Mouse (Mus musculus) limb, embryonic 11.5 days (tissue): Measurements from ENCODE around the gene Olfr229. TPM values are rescaled to one million over a fixed set of nuclear protein-coding genes. Genes with fewer than 3 reads are reported as not detected.
"Not testable (repeated sequence)": the region's sequence is repeated elsewhere in the genome, so short reads cannot be mapped to it uniquely, and the experiment has no call there.

Experiments
- ATAC-seq: fragments of 200-750 bp; cut with Nextera tagmentation; 2 replicates; pipeline ENCODE4 v1.8.0; 2017; ENCODE audit warnings: low read depth; ENCODE audit not compliant: insufficient number of reproducible peaks, low FRiP score, low TSS enrichment
- DNase-seq: peaks from one replicate; pipeline ENCODE4 v3.0.0-alpha.2; 2015; ENCODE audit warnings: low spot score
- H3K27ac ChIP-seq: fragments of 300-500 bp; sonication (generic); replicated peaks from 2 replicates; pipeline ENCODE4 v1.5.1; 2014; ENCODE audit warnings: low read depth, mild to moderate bottlenecking, low read length
- H3K27me3 ChIP-seq: fragments of 300-500 bp; sonication (generic); 2 replicates; pipeline ENCODE4 v1.6.1; 2014; ENCODE audit warnings: mild to moderate bottlenecking, low read length, mixed read lengths; ENCODE audit not compliant: control insufficient read depth, insufficient read depth
- H3K36me3 ChIP-seq: fragments of 300-500 bp; sonication (generic); 2 replicates; pipeline ENCODE4 v1.6.1; 2014; ENCODE audit warnings: mild to moderate bottlenecking, low read length, moderate library complexity, mixed read lengths; ENCODE audit not compliant: control insufficient read depth, insufficient read depth
- H3K4me1 ChIP-seq: fragments of 300-500 bp; sonication (generic); 2 replicates; pipeline ENCODE4 v1.6.1; 2014; ENCODE audit warnings: low read length, mixed read lengths; ENCODE audit not compliant: control insufficient read depth, insufficient read depth
- H3K4me2 ChIP-seq: fragments of 300-500 bp; sonication (generic); 2 replicates; pipeline ENCODE4 v1.6.1; 2014; ENCODE audit warnings: low read depth, mild to moderate bottlenecking, moderate library complexity; ENCODE audit not compliant: severe bottlenecking
- H3K4me3 ChIP-seq: fragments of 300-500 bp; sonication (generic); 2 replicates; pipeline ENCODE4 v1.5.1; 2014; ENCODE audit warnings: low read depth, low read length
- H3K9ac ChIP-seq: fragments of 300-500 bp; sonication (generic); 2 replicates; pipeline ENCODE4 v1.6.1; 2014; ENCODE audit warnings: mild to moderate bottlenecking, low read length
- H3K9me3 ChIP-seq: fragments of 300-500 bp; sonication (generic); 2 replicates; pipeline ENCODE4 v1.6.1; 2016; ENCODE audit warnings: low read length; ENCODE audit not compliant: control insufficient read depth
- WGBS: fragments of 180-500 bp; shearing (Covaris S2); extraction: QIAGEN DNeasy Blood & Tissue Kit; methylation state at CpG from one replicate; pipeline ENCODE4 v1.1.7; 2014; 5-methylcytosine and 5-hydroxymethylcytosine counted together
- polyA plus RNA-seq: library from polyadenylated mRNA; unstranded; fragments of >200 nt; fragmentation: Nextera tagmentation; extraction: Ambion mirVana; gene quantifications from 2 replicates; pipeline ENCODE4 v1.2.1, GENCODE M21; 2014

The Olfr229 gene
- not detected in 2 replicates for polyA plus RNA-seq

- no peak for ATAC-seq
- DNase-seq, result no peak
- Histone ChIP-seq H3K27ac (no peak within 1 kb of the TSS), H3K36me3 (no peaks in the 10 kb centered on the region), H3K4me1 (no peaks in the 10 kb centered on the region), H3K9me3 (no peaks in the 10 kb centered on the region), H3K27me3 (no peaks in the 10 kb centered on the region), H3K4me3 (no peak within 1 kb of the TSS), H3K9ac (no peak within 1 kb of the TSS), H3K4me2 (no peak within 1 kb of the TSS)
- 75% methylated on average over 2 of the region's 2 CpGs for WGBS
Measured at GRCm38 (mm10) chr9:39907036-39907435, at the start of gene Olfr229. Olfr229 (plus strand) TSS chr9:39907336.

GRCm38 (mm10) chr9:39866122-39866521 lies 41.0 kb upstream of the Olfr229 start, which contains the start of gene Olfr972:
Olfr972 (plus strand) TSS chr9:39866422.
- no peak for DNase-seq
- Histone ChIP-seq H3K9ac (no peak within 1 kb of the TSS), H3K4me2 (no peak within 1 kb of the TSS), H3K27me3 (no peaks in the 10 kb centered on the region), H3K36me3 (no peaks in the 10 kb centered on the region), H3K4me1 (no peaks in the 10 kb centered on the region), H3K9me3 (no peaks in the 10 kb centered on the region), H3K27ac (no peak within 1 kb of the TSS), H3K4me3 (no peak within 1 kb of the TSS)
- ATAC-seq, result no peak
- WGBS, result 77% methylated on average over 2 of the region's 2 CpGs

DNA sequence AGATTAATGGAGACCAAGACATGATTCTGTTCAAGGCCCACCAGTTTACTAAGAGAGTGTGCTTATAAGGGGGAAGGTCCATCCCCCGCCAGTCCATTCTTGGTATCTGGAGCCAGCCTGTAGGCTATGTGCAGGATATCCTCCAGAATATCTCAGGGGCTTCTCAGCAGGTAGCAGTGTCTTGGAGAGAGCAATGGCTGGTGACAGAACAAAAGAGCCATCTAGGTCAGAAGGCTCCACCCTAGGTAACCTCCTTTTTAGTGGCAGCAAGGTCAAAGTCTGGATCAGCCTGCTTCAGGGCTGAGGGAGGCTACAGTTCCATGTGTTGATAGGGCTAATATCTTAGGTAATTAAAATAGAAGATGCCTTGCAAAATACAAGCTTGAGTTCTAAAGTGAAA lies 35.1 kb upstream of the Olfr229 start:
- H3K27me3 ChIP-seq, H3K9me3 ChIP-seq, H3K9ac ChIP-seq, H3K27ac ChIP-seq, H3K4me3 ChIP-seq, ATAC-seq, DNase-seq, H3K4me1 ChIP-seq, H3K36me3 ChIP-seq, H3K4me2 ChIP-seq: not testable (repeated sequence)
- whole genome bisulfite sequencing, result 95% methylated on average over 1 of the region's 1 CpGs

- not testable (repeated sequence) for DNase-seq, H3K27me3 ChIP-seq, H3K4me3 ChIP-seq, H3K9ac ChIP-seq, H3K27ac ChIP-seq, H3K36me3 ChIP-seq, H3K4me1 ChIP-seq, H3K4me2 ChIP-seq, H3K9me3 ChIP-seq, ATAC-seq
- no CpG with 5 or more reads among the region's 4 CpGs for WGBS
Measured at GRCm38 (mm10) chr9:39877541-39878396, 29.4 kb upstream of the Olfr229 start.

- Histone ChIP-seq H3K27me3 (no peaks in the 10 kb centered on the region), H3K27ac (no peak overlapping the region), H3K9ac (no peak overlapping the region), H3K36me3 (no peaks in the 10 kb centered on the region), H3K4me3 (no peak overlapping the region), H3K4me1 (no peaks in the 10 kb centered on the region), H3K4me2 (no peak overlapping the region), H3K9me3 (no peaks in the 10 kb centered on the region)
- no peak for DNase-seq
- no peak for ATAC-seq
- 79% methylated on average over 6 of the region's 6 CpGs for WGBS
Measured at GRCm38 (mm10) chr9:39905106-39905505, 2.0 kb upstream of the Olfr229 start.

DNA sequence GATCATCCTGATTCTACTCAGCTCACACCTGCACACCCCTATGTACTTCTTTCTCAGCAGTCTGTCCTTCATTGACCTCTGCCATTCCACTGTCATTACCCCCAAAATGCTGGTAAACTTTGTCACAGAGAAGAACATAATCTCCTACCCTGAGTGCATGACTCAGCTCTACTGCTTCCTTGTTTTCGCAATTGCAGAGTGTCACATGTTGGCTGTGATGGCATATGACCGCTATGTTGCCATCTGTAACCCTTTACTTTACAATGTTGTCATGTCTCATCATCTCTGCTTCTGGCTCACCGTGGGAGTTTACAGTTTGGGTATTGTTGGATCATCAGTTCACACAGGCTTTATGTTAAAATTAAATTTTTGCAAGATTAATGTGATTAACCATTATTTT lies 2.8 kb downstream of the Olfr229 start:
- Histone ChIP-seq H3K9me3 (no peaks in the 10 kb centered on the region), H3K4me3 (no peak overlapping the region), H3K36me3 (no peaks in the 10 kb centered on the region), H3K27me3 (no peaks in the 10 kb centered on the region), H3K27ac (no peak overlapping the region), H3K4me1 (no peaks in the 10 kb centered on the region), H3K4me2 (no peak overlapping the region), H3K9ac (no peak overlapping the region)
- no peak for ATAC-seq
- no peak for DNase-seq
- 81% methylated on average over 3 of the region's 3 CpGs for WGBS

GRCm38 (mm10) chr9:39927975-39928836 lies 21.1 kb downstream of the Olfr229 start:
- not testable (repeated sequence) for H3K27me3 ChIP-seq, DNase-seq, H3K9me3 ChIP-seq, H3K4me3 ChIP-seq, ATAC-seq, H3K9ac ChIP-seq, H3K4me2 ChIP-seq, H3K36me3 ChIP-seq, H3K4me1 ChIP-seq, H3K27ac ChIP-seq
- no CpG with 5 or more reads among the region's 4 CpGs for WGBS

- not testable (repeated sequence) for H3K27me3 ChIP-seq, H3K9ac ChIP-seq, H3K4me1 ChIP-seq, H3K36me3 ChIP-seq, H3K4me2 ChIP-seq, H3K9me3 ChIP-seq, DNase-seq, H3K27ac ChIP-seq, ATAC-seq, H3K4me3 ChIP-seq
- 68% methylated on average over 1 of the region's 1 CpGs for WGBS
Measured at GRCm38 (mm10) chr9:39928837-39929236, 21.7 kb downstream of the Olfr229 start.
